Mouse (Mus musculus): ENCODE data around the gene 1700020A23Rik.

DNA sequence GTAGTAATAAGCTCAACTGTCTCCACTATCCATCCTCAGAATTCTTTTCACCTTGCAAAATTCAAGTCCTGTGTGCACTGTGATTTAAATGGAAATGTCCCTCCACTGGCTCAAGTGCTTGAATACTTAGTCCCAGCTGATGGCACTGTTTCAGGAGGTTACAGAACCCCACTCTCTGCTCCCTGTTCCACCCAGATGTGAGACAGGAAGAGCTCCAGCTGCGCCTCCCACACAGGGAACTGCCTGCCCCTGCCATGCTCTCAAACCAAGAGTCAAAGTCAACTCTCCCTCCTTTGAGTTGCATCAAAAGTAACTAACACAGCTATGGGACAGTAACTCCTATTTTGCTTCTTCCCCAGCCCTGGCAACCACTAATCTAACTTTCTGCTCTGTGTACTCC is 18.8 kb upstream of the 1700020A23Rik start:
- TF ChIP-seq CTCF (IDR thresholded peaks at IDR 0.05; ENCODE audit: extremely low read depth, insufficient read length, insufficient replicate concordance, low read depth, low read length) (no peak), POLR2A (IDR thresholded peaks at IDR 0.05; ENCODE audit: low read depth, low read length) (no peak)
